Mouse (Mus musculus): ENCODE results near the gene Grik2. TPM values are rescaled to one million over a fixed set of nuclear protein-coding genes. Genes with fewer than 3 reads are reported as not detected.
A peak's percentile ranks its signal among the peaks of the same experiment; 100 is the strongest.
"Not testable (repeated sequence)": the region's sequence is repeated elsewhere in the genome, so short reads cannot be mapped to it uniquely, and the experiment has no call there.

Grik2 gene
- polyA plus RNA-seq, 1 experiment: 0.19 TPM

DNA sequence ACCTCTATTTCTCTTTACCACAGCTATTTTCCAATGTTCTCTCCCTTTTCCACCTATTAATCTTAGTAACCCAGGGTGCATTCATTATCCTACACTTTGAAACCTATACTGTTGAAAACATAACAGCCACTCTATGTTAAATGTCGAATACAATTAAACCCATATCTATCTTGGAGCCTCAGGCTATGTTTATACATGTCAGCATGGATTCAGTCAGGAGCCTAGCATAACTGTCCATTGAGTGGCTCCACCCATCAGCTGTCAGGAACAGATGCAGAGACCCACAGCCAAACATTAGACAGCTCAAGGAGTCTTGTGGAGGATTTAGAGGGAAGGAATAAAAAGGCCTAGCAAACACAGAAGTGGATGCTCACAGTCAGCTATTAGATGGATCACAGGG lies 347.2 kb downstream of the Grik2 start:
- Histone ChIP-seq H3K4me2 (ENCODE audit: low read depth) (no peak overlapping the region), H3K79me2 (ENCODE audit: control insufficient read depth, insufficient read depth) (no peaks in the 10 kb centered on the region), H3ac (ENCODE audit: control insufficient read depth, insufficient read length) (no peak overlapping the region), H3K4me3 (no peak overlapping the region), H3K27me3 (ENCODE audit: control insufficient read depth, insufficient read depth, insufficient read length) (no peaks in the 10 kb centered on the region), H3K36me3 (ENCODE audit: control insufficient read depth, insufficient read depth) (no peaks in the 10 kb centered on the region)
- TF ChIP-seq MYOD1 (IDR thresholded peaks at IDR 0.05; ENCODE audit: control insufficient read depth in 1 of 3, insufficient read length in 2 of 3, low read depth in 2 of 3) (peak in 1 of 3 experiments; percentile 39), MYOG (IDR thresholded peaks at IDR 0.05; ENCODE audit: control insufficient read depth in 1 of 3, insufficient read depth in 1 of 3, insufficient read length in 2 of 3, low read depth in 2 of 3) (peak in 1 of 3 experiments; percentile 13), POLR2AphosphoS2 (IDR thresholded peaks at IDR 0.05; ENCODE audit: insufficient read length, low read depth) (no peak)

DNA sequence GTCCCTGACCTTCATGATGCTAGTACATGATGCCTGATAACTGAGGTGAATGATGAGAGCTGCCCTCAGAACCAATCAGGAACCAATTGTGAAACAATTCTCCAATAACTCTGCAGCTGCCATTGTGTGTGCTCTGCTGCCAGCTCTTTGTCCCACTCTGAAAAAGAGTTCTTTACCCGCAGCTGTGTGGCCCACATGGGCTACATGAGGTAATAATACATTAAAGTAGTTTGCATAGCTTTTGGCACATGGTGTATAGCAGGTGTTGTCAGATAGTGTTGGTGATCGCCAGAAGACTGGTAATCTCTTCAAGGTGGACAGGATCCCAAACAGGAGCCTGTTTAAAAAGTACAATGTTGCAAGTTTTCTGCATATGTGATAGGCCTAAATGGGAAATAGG lies 351.5 kb downstream of the Grik2 start:
- no peak overlapping the region for H3K4me3 ChIP-seq
- H3K36me3 ChIP-seq (ENCODE audit: control insufficient read depth, insufficient read depth): no peaks in the 10 kb centered on the region
- no peaks in the 10 kb centered on the region for H3K27me3 ChIP-seq (ENCODE audit: control insufficient read depth, insufficient read depth, insufficient read length)
- no peaks in the 10 kb centered on the region for H3K79me2 ChIP-seq (ENCODE audit: control insufficient read depth, insufficient read depth)
- no peak overlapping the region for H3ac ChIP-seq (ENCODE audit: control insufficient read depth, insufficient read length)
- TF ChIP-seq REST (IDR thresholded peaks at IDR 0.05; ENCODE audit: insufficient read depth, insufficient read length) (no peak), POLR2AphosphoS2 (IDR thresholded peaks at IDR 0.05; ENCODE audit: insufficient read length, low read depth) (no peak), TCF12 (IDR thresholded peaks at IDR 0.05; ENCODE audit: insufficient read depth, poor library complexity, severe bottlenecking) (no peak), MYOD1 (IDR thresholded peaks at IDR 0.05; ENCODE audit: control insufficient read depth in 1 of 3, insufficient read length in 2 of 3, low read depth in 2 of 3) (no peak), CEBPB (IDR thresholded peaks at IDR 0.05; ENCODE audit: insufficient read depth, poor library complexity, severe bottlenecking) (no peak), MAX (IDR thresholded peaks at IDR 0.05; ENCODE audit: low read depth) (no peak), MYOG (IDR thresholded peaks at IDR 0.05; ENCODE audit: control insufficient read depth in 1 of 3, insufficient read depth in 1 of 3, insufficient read length in 2 of 3, low read depth in 2 of 3) (no peak), TCF3 (IDR thresholded peaks at IDR 0.05; ENCODE audit: insufficient read length, low read depth) (no peak), SRF (IDR thresholded peaks at IDR 0.05; ENCODE audit: control insufficient read depth, insufficient read length, low read depth) (no peak), USF1 (IDR thresholded peaks at IDR 0.05; ENCODE audit: low read depth) (no peak), E2F4 (IDR thresholded peaks at IDR 0.05; ENCODE audit: insufficient read depth) (no peak), POLR2A (IDR thresholded peaks at IDR 0.05; ENCODE audit: insufficient read length, low read depth) (no peak)
- no peak overlapping the region for H3K4me2 ChIP-seq (ENCODE audit: low read depth)

DNA sequence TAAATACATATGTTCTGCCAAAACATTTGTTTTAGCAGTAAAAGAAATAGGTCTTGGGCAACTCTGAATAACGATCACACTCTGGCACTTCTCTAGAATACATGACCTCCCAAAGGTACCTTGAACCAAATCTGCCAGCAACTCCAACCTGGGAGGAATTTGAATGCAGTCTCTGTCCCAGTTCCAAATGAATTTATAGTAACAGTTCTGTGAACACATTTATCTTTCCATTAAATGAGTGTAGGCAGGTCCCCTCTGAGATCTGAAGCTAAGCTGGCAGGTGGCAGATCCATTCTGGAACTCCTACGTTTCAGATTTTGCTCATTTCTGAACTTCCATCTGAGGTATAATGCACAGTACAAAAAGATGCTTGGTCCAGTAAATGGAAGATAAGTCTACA lies 352.3 kb downstream of the Grik2 start:
- Histone ChIP-seq H3ac (ENCODE audit: control insufficient read depth, insufficient read length) (no peak overlapping the region), H3K4me2 (ENCODE audit: low read depth) (no peak overlapping the region), H3K27me3 (ENCODE audit: control insufficient read depth, insufficient read depth, insufficient read length) (no peaks in the 10 kb centered on the region), H3K36me3 (ENCODE audit: control insufficient read depth, insufficient read depth) (no peaks in the 10 kb centered on the region), H3K79me2 (ENCODE audit: control insufficient read depth, insufficient read depth) (no peaks in the 10 kb centered on the region), H3K4me3 (no peak overlapping the region)
- TF ChIP-seq MAX (IDR thresholded peaks at IDR 0.05; ENCODE audit: low read depth) (no peak), TCF12 (IDR thresholded peaks at IDR 0.05; ENCODE audit: insufficient read depth, poor library complexity, severe bottlenecking) (no peak), TCF3 (IDR thresholded peaks at IDR 0.05; ENCODE audit: insufficient read length, low read depth) (no peak), USF1 (IDR thresholded peaks at IDR 0.05; ENCODE audit: low read depth) (no peak), SRF (IDR thresholded peaks at IDR 0.05; ENCODE audit: control insufficient read depth, insufficient read length, low read depth) (no peak), MYOG (IDR thresholded peaks at IDR 0.05; ENCODE audit: control insufficient read depth in 1 of 3, insufficient read depth in 1 of 3, insufficient read length in 2 of 3, low read depth in 2 of 3) (no peak), MYOD1 (IDR thresholded peaks at IDR 0.05; ENCODE audit: control insufficient read depth in 1 of 3, insufficient read length in 2 of 3, low read depth in 2 of 3) (no peak), POLR2AphosphoS2 (IDR thresholded peaks at IDR 0.05; ENCODE audit: insufficient read length, low read depth) (no peak), POLR2A (IDR thresholded peaks at IDR 0.05; ENCODE audit: insufficient read length, low read depth) (no peak)

DNA sequence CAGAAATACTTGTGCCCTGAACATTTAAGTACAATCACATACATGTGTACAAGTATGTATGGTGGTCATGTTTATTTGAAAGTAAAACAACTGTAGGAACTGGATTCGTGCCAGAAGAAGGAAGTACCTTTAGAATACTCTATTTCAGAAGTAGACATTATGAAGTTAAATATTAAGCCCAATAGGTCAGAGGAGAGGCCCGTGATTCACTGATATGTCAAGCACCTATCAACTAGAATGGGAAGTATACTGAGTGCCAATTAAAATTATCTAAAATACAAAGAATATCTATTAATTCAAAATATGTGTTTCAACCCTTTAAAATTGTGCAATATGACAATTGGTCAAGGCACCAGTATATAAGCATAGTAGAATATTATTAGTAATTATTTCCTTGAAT lies 355.7 kb downstream of the Grik2 start:
- Histone ChIP-seq H3K4me3 (no peak overlapping the region), H3K79me2 (ENCODE audit: control insufficient read depth, insufficient read depth) (no peaks in the 10 kb centered on the region), H3ac (ENCODE audit: control insufficient read depth, insufficient read length) (no peak overlapping the region), H3K36me3 (ENCODE audit: control insufficient read depth, insufficient read depth) (no peaks in the 10 kb centered on the region), H3K4me2 (ENCODE audit: low read depth) (no peak overlapping the region), H3K27me3 (ENCODE audit: control insufficient read depth, insufficient read depth, insufficient read length) (no peaks in the 10 kb centered on the region)
- TF ChIP-seq POLR2A (IDR thresholded peaks at IDR 0.05; ENCODE audit: insufficient read length, low read depth) (no peak), TCF3 (IDR thresholded peaks at IDR 0.05; ENCODE audit: insufficient read length, low read depth) (no peak), CEBPB (IDR thresholded peaks at IDR 0.05; ENCODE audit: insufficient read depth, poor library complexity, severe bottlenecking) (no peak), SRF (IDR thresholded peaks at IDR 0.05; ENCODE audit: control insufficient read depth, insufficient read length, low read depth) (no peak), USF1 (IDR thresholded peaks at IDR 0.05; ENCODE audit: low read depth) (no peak), E2F4 (IDR thresholded peaks at IDR 0.05; ENCODE audit: insufficient read depth) (no peak), MYOD1 (IDR thresholded peaks at IDR 0.05; ENCODE audit: control insufficient read depth in 1 of 3, insufficient read length in 2 of 3, low read depth in 2 of 3) (no peak), MYOG (IDR thresholded peaks at IDR 0.05; ENCODE audit: control insufficient read depth in 1 of 3, insufficient read depth in 1 of 3, insufficient read length in 2 of 3, low read depth in 2 of 3) (no peak), POLR2AphosphoS2 (IDR thresholded peaks at IDR 0.05; ENCODE audit: insufficient read length, low read depth) (no peak), TCF12 (IDR thresholded peaks at IDR 0.05; ENCODE audit: insufficient read depth, poor library complexity, severe bottlenecking) (no peak), REST (IDR thresholded peaks at IDR 0.05; ENCODE audit: insufficient read depth, insufficient read length) (no peak), MAX (IDR thresholded peaks at IDR 0.05; ENCODE audit: low read depth) (no peak)

DNA sequence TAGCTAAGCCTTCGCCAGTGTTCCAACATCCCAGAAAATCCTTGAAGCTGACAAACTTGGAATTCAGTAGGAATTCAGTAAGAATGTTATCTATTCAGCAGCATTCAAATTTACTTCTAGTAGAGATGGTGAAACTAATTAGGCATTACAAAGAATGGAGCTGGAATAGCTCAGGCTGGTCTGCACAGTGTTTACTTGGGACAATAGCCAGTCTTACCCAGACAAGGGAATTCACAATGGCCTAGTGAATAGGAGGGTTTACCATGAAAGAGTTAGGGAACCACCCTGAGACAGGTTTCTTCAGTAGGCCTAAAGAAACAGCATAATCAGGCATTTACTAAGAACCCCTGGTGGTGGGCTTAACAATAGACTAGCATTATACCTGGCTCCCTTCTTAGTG lies 371.4 kb downstream of the Grik2 start:
- H3K79me2 ChIP-seq (ENCODE audit: control insufficient read depth, insufficient read depth); H3K36me3 ChIP-seq (ENCODE audit: control insufficient read depth, insufficient read depth); H3K4me2 ChIP-seq (ENCODE audit: low read depth); H3K27me3 ChIP-seq (ENCODE audit: control insufficient read depth, insufficient read depth, insufficient read length); H3ac ChIP-seq (ENCODE audit: control insufficient read depth, insufficient read length); H3K4me3 ChIP-seq: not testable (repeated sequence)
